Mouse (Mus musculus) testis, postnatal 10 days (tissue): Measurements from ENCODE around the gene Ank3.

Source experiments
- DNase-seq: peaks from one replicate; pipeline ENCODE4 v3.0.0; 2021; ENCODE audit warnings: low spot score

Gene Ank3

GRCm38 (mm10) chr10:69720899-69721490 is 322.4 kb downstream of the Ank3 start:
- DNase-seq: no peak

- DNase-seq: no peak
Measured at GRCm38 (mm10) chr10:69724159-69724558, 325.6 kb downstream of the Ank3 start.

GRCm38 (mm10) chr10:69725078-69725477 is 326.5 kb downstream of the Ank3 start:
- no peak for DNase-seq

GRCm38 (mm10) chr10:69726265-69726664 is 327.7 kb downstream of the Ank3 start:
- DNase-seq: no peak

GRCm38 (mm10) chr10:69726806-69727205 is 328.2 kb downstream of the Ank3 start:
- DNase-seq: no peak

- DNase-seq: no peak
Measured at GRCm38 (mm10) chr10:69728876-69729275, 330.3 kb downstream of the Ank3 start.

- no peak for DNase-seq
Measured at GRCm38 (mm10) chr10:69730351-69730871, 331.8 kb downstream of the Ank3 start.

GRCm38 (mm10) chr10:69731341-69731740 is 332.8 kb downstream of the Ank3 start:
- DNase-seq: no peak

- no peak for DNase-seq
Measured at GRCm38 (mm10) chr10:69731863-69732262, 333.3 kb downstream of the Ank3 start.

GRCm38 (mm10) chr10:69736241-69736640 is 337.7 kb downstream of the Ank3 start:
- no peak for DNase-seq

GRCm38 (mm10) chr10:69738741-69739271 is 340.2 kb downstream of the Ank3 start:
- no peak for DNase-seq

- DNase-seq: no peak
Measured at GRCm38 (mm10) chr10:69742528-69742927, 344.0 kb downstream of the Ank3 start.

- DNase-seq: no peak
Measured at GRCm38 (mm10) chr10:69744181-69744580, 345.6 kb downstream of the Ank3 start.

GRCm38 (mm10) chr10:69744871-69745270 is 346.3 kb downstream of the Ank3 start:
- no peak for DNase-seq

- no peak for DNase-seq
Measured at GRCm38 (mm10) chr10:69746322-69746721, 347.7 kb downstream of the Ank3 start.

- no peak for DNase-seq
Measured at GRCm38 (mm10) chr10:69746730-69747129, 348.2 kb downstream of the Ank3 start.

GRCm38 (mm10) chr10:69751416-69751815 is 352.8 kb downstream of the Ank3 start:
- no peak for DNase-seq

- peak; percentile 66 for DNase-seq
Measured at GRCm38 (mm10) chr10:69753464-69753863, 354.9 kb downstream of the Ank3 start.

- DNase-seq: no peak
Measured at GRCm38 (mm10) chr10:69756956-69757672, 358.5 kb downstream of the Ank3 start.

GRCm38 (mm10) chr10:69762977-69763376 is 364.4 kb downstream of the Ank3 start:
- DNase-seq: no peak

GRCm38 (mm10) chr10:69764402-69764801 is 365.8 kb downstream of the Ank3 start:
- no peak for DNase-seq

- DNase-seq: no peak
Measured at GRCm38 (mm10) chr10:69777065-69777645, 378.6 kb downstream of the Ank3 start.

GRCm38 (mm10) chr10:69777736-69778135 is 379.2 kb downstream of the Ank3 start:
- peak; percentile 46 for DNase-seq
